Mouse (Mus musculus) spleen, postnatal 36 days (tissue): ENCODE measurements around the gene Tuba1b.
"Not testable (repeated sequence)": the region's sequence is repeated elsewhere in the genome, so short reads cannot be mapped to it uniquely, and the experiment has no call there.

Experiments
- DNase-seq, 2 experiments: peaks; one replicate each; pipeline ENCODE4 v3.0.0; 2022; ENCODE audit warnings: low spot score in 2 of 2, mixed read lengths in 1 of 2

Tuba1b gene

DNA sequence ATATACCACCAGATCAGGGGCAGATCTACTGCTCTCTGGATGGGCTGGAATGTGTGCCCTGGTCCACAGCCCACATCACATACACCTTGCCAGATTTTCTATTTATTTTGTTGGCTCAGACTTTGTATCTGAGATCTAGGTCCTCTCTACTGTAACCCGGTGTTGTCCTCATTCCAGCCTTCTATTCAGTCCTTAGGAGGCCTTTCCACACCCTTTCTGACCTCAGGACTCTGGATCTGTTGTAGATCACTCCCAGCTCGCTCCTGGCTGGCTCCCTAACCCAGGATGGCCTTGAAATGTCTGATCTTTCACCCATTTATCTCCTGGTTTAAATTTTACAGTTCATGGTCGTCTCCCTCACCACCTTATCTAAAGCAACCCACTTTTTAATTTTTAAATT, 9.7 kb downstream of the Tuba1b start:
- DNase-seq = no peak

DNA sequence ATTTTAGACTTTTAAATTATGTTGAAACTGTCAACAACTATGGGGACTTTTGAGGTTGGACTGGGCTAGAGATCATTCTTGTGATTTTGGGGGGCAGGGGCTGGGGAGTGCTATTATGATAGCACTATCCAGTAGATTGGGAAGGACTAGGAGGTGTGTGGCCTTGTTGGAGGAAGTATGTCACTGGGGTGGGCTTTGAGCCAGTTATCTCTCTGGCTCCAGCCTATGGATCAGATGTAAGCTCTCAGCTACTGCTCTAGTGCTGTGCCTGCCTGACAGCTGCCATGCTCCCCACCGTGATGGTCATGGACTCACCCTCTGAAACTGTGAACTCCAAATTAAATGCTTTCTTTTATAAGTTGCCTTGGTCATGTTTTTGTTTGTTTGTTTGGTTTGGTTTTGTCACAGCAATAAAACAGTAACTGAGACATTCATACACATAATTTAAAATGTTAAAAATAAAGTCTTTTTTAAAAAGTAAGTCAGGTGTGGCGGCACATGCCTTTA, 11.3 kb downstream of the Tuba1b start:
- DNase-seq = no peak

DNA sequence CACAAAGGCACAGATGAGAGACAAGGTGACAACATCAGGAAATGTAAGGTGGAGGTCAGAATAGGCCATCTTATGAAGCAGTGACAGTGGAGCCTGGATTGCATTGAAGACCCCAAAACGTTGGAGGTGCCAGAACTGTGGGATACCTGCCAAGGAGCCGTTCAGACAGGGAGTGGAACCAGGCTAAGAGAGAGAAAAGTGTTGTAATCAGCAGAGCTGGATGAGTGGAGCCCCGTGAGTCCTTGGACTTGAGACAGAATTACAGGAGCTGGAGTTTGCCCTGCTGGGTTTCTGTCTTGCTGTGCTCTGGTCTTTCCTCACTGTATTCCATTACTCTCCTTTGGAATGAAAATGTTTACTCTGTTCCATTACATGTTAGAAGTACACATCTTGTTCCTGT, 11.8 kb downstream of the Tuba1b start:
- DNase-seq = no peak

DNA sequence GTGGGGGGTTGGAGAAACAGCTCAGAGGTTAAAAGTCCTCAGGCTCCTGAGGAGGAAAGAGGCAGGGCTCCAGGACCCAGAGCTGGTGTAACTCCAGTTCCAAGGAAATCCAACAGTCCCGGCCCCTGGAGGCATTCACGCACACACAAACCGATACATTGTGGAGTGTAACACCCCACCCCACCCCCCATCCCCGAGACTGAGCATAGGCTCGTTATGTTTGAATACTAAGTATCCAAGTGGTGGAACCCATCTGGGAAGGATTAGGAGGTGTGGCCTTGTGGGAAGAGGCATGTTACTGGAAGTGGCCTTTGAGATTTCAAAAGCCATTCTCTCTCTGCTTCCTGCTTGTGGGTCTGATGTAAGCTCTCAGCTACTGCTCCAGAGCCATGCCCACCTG, 12.9 kb downstream of the Tuba1b start:
- DNase-seq = no peak

DNA sequence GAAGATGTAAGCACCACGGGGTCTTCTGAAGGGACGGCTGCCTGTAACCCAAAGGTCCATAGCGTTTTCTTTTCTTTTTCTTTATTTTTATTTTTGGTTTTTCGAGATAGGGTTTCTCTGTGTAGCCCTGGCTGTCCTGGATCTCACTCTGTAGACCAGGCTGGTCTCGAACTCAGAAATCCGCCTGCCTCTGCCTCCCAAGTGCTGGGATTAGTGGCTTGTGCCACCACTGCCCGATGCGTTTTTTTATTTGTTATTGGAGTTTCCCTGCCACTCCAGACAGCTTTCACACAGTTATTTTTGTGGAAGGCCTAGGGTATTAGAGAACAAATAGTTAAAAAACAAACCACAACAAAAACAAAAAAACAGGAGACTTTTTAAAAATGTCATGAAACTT, 15.9 kb downstream of the Tuba1b start:
- not testable (repeated sequence) for DNase-seq

DNA sequence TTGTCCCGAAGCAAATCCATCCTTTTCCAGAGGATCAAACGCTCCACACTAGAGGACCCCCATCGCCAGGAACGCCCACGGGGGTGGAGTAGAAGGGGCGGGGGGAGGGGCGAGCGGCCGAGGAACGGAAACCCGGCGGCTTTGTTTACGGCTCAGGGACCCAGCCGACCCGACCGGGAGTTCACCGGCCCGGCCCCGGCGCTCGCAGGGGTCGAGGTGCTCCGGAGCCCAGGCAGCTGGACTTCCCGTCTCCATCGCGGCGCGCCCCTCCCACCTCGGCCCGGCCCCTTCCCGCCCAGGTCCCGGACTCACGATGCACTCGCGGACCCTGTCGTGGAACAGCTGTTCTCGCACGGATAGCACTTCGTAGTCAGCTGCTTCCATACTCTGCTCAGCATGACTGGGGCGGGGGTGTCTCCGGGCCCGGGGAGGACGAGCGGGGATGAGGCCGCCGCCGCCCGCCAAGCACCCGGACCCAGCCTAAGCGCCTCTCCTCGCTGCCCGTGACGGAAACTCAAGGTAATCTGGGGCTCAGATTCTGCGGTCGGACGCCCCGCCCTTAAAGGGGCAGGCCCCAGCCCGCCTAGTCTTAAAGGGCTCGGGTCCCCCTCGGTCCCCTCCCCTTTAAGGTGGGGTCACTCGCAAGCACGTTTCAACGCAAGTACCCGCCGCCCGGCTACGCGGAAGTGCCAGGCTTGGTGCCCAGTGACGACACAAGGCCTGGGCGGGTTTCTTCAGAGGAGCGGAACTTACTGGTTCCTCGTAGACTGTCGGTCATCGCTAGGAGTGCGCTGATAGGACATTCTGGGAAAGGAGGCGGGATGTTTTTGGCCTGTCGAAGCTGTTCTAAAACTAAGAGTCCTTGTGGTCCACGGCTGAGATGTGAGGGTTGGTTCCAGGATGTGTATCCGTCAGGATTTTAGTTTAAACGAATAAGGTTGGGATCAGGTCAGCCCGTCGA, 16.5 kb downstream of the Tuba1b start, which contains the start of gene Lmbr1l:
TSS of gene Lmbr1l (minus strand) at position 694 of the 961 bp plus-strand sequence.
- peak; percentile 100 for DNase-seq

DNA sequence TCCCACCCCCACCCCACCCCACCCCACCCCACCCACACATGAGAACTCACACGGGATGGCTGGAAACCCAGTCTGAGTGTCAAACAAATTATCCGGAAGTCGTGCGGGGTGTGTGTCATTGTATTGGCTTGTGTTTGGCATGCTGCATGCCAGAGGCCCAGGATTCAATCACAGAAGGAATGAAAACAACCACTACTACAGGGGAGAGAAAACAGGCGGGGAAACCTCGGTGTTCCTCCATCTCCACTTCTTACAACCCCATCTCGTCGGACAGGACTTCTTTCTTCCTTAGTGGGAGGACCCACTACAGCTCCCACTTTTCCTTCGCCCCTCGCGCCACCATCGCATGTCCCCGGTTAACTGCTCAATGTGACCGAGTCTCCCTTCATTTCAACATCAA, 17.3 kb downstream of the Tuba1b start:
- DNase-seq = no peak

DNA sequence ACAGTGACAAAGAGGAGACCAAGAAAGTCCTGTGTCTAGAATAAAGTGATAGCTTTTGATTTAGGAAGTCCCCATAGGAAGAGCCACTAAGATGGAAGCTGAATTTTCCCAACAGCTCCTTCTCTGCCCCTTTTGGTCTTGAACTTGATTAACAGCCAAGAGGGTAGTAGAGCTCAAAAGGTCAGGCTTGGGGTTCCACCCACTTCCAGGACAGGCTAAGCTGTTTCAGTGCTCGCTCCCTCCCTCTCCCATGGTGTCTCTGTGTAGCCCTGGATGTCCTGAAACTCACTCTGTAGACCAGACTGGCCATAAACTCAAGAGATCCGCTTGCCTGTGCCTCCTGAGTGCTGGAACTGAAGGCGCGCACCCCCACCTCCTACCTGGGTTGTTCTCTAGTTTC, 18.3 kb downstream of the Tuba1b start:
- no peak for DNase-seq

DNA sequence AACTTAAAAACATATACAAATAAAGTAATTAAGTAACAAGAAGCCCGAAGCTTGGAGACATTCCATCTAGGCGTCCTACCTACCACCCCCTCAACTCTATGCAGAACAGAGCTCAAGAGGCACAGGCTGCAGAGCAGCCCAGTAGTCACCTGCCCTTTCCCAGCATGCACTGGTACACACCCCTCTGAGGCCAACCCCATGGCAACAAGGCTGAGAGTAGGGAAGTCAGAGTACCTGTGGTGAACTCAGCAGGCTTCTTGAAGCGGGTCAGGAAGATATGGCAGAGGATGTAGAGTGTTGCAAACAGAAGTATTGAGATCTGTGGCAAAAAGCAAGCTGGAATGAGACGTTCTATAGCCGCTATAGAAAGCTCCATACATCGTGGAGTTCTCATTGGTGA, 19.5 kb downstream of the Tuba1b start:
- no peak for DNase-seq

DNA sequence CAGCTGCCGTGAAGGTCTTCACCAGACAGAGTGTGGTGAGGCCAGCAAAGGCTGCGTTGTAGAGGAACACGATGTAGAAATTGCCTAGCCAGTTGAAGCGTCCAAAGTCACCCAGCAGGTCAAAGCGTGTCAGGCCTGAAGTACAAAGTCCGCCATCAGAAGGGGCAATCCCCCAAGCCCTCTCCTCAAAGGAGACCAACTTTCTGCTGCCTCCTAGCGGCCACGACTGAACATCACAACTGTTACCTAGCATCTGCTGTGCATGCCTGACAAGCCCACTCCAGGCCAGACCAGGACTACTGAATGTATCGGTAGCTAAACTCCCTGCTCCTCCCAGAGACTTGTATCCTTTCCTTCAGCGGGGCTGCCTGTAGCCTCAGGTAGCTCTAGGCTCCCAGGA, 29.7 kb downstream of the Tuba1b start:
- no peak for DNase-seq

DNA sequence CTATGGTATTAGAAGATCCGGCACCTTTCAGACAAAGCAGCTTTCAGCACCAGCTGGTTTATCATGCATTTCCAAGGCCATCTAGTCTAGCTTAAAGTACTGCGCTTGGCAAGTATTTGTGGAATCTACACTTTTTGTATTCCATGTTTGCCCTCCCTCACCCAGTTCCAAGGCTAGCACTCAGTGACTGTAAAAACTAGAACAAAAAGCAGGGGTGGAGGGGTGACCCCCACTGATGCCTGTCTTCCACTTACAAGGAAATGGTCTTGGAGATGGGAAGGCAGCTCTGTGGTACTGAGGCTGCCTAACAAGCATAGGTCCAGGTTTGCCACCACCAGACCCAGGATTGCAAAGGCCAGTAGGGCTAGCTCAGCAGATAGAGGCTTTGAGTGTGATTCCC, 31.8 kb downstream of the Tuba1b start:
- DNase-seq = no peak

DNA sequence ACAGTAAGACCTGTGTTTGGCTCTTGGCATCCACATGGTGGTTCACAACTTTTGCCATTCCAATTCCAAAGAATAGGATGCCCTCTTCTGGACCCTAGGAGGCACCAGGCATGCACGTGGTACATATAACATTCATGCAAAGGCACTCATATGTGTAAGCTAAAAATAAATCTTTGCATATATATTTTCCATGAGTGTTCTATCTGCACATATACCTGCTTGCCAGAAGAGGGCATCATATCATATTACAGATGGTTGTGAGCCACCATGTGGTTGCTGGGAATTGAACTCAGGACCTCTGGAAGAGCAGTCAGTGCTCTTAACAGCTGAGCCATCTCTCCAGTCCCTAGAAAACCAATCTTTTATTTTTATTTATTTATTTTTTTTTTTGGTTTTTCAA, 32.8 kb downstream of the Tuba1b start:
- DNase-seq = no peak

DNA sequence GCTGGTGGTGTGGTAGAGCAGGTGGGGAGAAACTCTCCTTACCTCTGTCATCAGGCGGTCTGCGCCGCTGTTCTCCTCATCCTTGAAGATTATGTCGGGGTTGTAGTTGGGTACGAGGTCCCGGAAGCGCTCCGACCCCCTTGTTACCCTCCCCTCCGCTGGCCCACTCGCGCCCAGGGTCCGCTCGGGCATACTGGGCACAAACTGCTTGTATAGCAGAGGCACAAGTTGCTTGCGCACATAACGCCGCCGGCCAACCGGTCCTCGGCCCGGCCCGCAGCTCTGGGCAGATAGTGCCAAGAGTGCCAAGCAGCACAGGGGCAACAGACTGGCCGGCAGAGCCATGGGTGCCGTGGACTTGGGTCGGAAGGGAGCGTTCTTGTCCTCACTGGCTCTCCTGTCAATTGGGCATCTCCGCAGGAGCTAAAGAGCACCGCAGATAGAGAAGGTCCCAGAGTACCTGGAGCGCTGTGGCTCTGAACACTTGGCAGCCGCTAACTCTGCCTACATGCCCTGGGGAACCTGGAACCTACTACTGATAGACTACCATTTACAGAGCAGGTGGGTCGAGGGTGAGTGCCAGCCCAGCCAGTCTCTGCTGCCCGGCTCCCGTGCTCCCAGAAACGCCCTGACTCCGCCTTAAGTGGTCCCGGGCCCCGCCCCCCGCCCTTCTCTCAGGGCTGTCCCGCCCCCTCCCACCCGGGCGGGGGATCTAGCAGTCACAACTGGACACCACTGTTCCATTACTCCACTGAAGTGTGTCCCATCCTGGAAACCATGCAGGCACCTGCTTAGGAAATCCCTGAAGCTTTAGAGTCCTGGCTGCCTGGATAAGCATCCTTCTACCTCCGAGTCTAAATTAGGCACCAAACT, 36.2 kb downstream of the Tuba1b start, which contains the start of gene Dhh:
TSS of gene Dhh (minus strand) at position 613 of the 873 bp plus-strand sequence.
- no peak for DNase-seq

DNA sequence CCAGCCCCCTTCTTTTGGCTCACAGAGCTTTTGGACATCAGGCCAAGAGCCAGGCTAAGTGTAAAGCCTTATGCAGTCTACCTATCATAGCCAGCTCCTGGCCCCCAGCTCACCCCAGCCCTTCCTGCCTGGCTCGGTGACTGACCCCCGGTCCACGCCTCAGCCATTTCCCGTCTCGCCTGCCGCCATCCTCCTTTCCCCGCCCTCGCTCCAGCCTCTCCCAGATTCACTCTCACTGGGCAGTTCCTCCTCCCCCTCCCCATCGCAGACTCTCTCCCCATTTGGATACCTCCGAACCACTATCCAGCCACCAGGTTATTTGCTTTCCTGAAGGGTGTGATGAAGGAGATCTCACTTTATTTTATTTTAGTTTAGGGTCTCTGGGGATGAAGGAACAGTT, 36.9 kb downstream of the Tuba1b start:
- DNase-seq = no peak

DNA sequence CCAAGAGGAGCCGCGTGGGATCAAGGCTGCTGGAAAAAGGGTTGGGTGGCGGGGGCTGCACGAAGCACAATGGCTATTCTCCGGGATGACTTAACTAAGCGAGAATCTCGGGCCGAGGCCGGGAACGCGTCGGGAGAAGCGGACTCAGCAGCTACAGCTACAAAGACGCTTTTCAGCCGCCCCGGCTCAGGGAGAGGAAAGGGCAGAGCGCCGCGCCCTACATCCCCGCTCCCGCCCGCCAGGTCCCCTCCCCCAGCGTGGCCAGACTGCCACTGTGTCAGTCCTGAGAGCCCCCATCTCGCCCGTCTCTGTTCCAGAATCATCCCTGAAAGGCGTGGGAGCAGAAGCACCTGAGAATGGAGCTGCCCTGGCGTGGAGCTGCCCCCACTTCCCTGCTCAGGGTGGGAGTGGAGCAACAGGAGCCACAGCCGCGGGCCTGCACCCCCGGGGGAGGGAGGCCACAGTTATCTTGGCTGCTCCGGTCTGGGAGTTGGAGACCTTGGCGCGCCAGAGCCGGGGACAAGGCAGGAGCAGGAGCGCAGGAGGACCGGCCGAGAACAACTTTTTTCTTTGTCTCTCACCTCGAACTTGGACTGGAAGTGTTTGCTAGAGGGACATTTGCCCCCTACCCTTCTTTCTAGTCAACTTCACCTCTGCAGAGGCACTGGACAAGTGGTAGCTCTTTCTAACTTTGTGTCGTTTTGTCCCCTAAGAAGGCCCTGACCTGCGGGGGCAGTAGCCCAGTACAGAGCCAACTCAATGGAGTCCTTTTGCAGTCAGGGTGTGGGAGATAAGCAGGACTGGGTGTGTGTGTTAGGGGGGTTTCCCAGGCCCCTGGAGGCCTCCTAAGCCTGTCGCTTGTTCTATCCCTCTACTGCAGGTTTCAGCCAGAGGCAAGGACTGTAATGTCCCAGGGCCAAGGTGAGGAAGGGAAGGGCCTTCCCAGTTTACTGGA, 38.5 kb downstream of the Tuba1b start:
- DNase-seq = no peak

DNA sequence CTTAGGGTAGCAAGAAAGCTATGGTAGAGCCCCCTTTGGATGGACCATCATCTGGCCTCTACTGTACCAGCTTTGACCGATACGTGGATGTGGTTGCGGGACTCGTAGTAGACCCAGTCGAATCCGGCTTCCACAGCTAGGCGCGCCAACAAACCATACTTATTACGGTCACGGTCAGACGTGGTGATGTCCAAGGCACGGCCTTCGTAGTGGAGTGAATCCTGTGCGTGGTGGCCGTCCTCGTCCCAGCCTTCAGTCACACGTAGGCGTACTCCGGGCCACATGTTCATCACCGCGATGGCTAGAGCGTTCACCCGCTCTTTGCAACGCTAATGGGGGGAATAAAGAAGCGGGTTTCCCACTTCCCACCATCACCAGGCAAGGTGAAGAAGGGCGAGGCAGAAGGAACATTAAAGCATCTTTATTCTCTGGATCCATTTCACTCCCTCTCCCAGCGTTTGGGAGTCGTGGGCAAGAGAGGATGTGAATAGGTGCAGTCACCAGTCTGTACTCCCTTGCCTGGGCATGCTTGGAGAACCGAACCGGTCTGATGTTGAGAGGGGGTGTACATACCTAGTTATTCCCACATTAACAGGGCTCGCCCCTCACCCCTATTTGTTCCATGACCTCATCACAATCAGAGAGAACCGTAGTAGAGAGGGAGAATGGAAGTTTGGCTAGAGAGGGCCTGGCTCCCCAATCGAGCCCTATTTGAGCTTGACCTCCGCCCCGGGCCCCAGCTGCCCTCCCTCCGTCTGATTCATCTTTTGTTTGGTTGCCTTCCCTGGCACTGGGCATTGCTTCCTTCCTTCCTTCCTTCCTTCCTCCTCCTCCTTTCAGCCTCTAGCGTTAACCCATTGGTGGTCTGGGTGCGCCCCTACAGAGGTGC, 39.4 kb downstream of the Tuba1b start:
- no peak for DNase-seq

DNA sequence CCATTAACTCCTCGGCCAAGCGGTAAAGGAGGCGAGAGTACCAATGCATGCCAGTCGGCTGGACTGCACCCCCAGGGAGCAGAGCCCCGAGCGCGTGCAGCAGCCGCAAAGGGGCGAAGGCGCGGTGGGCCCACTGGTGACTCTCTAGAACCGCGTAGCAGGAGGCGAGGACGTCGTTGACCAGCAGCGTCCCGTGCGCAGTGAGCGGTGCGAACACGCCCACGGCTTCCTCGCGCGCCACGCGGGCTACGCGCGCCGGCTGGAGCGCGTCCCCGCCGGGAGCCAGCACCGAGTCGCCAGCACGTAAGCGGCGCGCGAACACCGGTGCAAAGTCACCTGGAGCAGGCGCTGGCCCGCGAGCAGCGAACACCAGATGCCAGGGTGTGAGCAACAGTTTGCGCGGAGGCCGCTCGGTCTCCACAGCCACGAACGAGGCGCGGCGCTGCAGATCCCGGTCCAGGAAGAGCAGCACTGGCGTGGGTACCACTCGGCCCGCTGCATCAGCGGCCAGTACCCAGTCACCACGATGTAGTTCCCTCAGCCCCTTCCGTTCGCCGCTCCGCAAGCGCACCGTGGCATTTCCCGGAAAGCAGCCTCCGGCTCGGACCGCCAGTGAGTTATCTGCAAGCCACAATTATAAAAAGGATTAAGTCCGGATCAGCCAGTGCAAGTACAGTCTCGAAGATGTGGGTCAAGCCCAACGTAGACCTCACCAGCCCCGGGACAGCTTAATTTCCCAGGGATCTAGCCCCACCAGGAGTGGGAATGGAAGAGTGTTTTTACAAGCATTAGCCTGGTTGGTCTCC, 40.2 kb downstream of the Tuba1b start, which contains the start of gene Rhebl1:
TSS of gene Rhebl1 (minus strand) at position 601 of the 806 bp plus-strand sequence.
- DNase-seq = no peak

DNA sequence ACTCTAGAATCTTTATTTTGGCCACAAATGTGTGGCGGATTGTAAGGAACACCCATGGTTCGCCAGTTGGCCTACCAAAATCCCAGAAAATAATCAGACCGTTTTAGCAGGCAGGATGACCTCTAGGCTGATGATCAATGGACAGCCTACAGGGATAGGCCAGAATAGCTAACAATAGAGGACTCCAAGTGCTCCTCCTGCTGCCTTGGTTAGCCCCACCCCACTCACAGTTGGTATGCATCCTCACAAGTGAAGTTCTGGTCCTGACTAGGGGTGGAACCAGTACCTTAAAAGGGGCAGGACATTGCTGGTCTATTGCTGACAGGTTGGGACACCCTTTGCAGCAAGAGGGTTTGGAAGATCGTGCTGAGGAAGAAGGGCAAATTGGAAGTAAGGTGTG, 41.3 kb downstream of the Tuba1b start:
- no peak for DNase-seq
